Mouse (Mus musculus) megakaryocyte-erythroid progenitor cell, adult 5-6 weeks (primary cell): ENCODE measurements around the gene Akr1c14. TPM values are rescaled to one million over a fixed set of nuclear protein-coding genes. Genes with fewer than 3 reads are reported as not detected.
A peak's percentile ranks its signal among the peaks of the same experiment; 100 is the strongest.
"Not testable (repeated sequence)": the region's sequence is repeated elsewhere in the genome, so short reads cannot be mapped to it uniquely, and the experiment has no call there.

Experiments
- ATAC-seq: replicated peaks from 2 replicates; pipeline ENCODE4 v1.8.0; 2016; ENCODE audit warnings: mild to moderate bottlenecking, inconsistent platforms; ENCODE audit not compliant: severe bottlenecking, poor library complexity, low FRiP score, low TSS enrichment
- total RNA-seq, 2 experiments: library from RNA; stranded (forward) in 1 of 2; stranded (reverse) in 1 of 2; fragments of 200-1000, 215-1000 nt in 1 of 2; fragments of >200 nt in 1 of 2; fragmentation: Nextera tagmentation in 1 of 2; gene quantifications; 2 replicates each; pipeline ENCODE4 v1.2.3; 2014 to 2017

The Akr1c14 gene
- total RNA-seq, 2 experiments from 2014 or later: not detected

DNA sequence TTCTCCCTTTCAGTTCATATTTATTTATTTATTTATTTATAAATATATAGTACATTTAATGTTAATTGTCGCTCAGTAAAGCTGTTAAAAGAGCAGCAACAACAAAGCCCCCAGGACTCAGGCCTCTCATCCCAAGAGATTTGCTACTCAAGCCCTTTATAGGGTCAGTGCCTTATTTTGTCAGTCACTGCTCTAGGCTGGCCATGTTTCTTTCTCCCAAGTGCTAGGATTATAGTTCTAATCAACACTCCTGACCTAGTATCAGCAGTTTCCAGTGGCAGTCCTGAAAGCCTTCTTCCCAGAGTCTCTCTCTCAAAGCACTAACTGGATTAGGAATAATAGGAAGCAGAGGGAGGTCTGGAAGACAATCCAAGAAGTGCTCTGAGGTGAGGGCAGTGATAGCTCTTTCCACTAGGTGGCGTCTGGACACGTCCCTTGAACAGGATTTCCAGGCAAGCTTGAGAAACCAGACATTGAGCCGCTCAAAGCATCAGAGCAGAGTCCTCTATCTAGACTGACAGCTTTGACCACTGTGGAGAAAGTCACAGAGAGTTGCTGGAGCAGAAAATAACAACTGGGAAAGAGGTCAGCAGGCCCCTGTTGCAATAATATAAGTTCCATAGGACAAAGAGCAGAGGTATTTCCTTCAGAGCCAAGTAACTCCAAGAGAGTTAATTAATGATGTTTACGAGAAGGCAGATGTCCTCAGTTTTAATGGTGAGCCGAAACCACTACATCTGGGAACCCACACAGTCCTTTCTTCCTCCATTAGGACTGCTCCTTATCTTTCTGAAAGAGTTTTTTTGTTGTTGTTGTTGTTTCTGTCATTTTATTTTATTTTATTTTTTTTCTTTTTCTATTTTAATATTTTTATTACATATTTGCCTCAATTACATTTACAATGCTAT, 61.7 kb downstream of the Akr1c14 start:
- peak; percentile 97 for ATAC-seq

DNA sequence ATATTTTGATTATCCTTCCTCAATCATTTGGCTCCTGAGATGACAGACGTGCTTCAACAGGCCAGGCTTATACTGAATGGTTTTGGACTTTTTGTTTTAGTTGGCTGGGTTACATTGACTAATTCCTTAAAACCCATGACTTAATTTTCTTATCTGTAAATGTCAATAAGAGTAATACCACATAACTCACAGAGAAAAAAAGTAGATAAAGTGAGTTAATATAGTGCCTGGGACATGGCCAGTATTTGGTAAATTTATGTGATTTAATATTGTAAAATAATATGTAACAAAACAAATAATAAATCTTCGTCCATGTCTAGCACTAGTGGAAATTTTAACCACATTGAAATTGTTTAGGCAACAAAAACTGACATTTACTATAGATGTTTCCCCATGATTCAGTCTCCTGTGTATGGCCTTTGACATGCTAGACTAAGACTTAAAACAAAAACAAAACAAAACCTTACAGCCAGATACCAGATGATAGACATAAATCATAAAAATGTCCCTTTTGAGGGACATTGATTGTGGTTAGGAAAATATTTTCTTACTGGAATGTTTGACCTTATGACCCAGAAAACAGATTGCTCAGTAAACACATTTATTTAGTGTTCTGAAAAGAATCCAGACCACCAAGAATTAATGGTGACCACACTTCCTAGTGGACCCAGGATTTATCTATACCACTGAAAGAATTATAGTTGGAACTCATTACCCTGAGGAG, 70.5 kb downstream of the Akr1c14 start:
- no peak for ATAC-seq

GRCm38 (mm10) chr13:4123146-4123545, 74.3 kb downstream of the Akr1c14 start:
- no peak for ATAC-seq

DNA sequence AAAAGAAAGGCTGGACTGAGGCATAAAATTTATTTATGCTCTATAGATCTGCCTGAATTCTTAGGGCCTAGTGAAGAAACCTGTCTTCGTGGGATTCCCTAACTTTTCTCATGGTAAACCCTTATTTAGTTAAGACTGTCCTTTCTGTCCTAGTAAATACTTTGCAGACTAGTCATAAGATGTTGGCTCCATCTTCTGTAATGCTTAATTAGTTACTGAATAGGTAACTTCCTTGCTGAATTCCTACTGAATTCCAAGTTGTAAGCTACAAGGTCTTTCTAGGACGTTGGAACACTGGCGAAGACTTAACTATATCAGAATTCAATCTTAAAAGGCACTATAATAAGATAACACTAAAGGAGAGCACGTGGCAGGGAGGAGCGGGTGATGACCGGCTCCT, 75.7 kb downstream of the Akr1c14 start:
- ATAC-seq: not testable (repeated sequence)

- not testable (repeated sequence) for ATAC-seq
Measured at GRCm38 (mm10) chr13:4125846-4126245, 77.0 kb downstream of the Akr1c14 start.

DNA sequence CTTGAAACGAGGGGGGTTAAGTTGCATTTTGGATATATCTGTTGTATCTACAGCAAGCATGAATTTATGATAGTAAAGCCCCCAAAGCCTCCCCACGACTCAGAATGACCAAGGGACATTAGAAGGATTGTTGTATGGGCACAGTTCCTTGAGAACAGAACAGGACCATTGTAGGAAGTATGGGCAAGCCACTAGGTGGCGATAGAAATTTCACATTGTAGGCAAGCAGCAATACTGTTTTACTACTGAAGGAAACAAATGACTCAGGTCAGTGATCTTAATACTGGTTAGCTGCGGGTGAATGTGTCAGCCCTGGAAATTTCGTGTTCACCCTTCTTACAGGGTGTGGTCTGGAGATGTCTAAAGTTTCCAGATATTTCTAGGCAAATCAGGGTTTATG, 80.3 kb downstream of the Akr1c14 start:
- ATAC-seq: peak; percentile 90

DNA sequence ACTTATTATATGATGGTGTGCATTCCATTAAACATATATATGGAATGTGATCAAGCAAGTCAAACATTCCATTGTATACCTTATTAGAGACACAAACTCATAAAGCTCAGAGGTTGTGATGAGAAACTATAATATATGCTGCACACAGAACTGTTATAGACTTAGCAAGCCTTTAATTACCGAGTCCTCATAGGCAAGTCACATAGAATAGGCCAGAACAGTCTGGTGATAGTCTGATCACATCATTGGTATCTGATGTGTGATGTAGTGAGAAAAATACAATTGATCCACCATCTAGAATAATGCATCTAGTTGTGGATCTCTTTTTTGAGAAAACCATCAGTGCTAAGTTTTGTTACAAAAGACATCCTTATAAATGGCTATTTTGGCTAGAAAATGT, 82.5 kb downstream of the Akr1c14 start:
- ATAC-seq: no peak

DNA sequence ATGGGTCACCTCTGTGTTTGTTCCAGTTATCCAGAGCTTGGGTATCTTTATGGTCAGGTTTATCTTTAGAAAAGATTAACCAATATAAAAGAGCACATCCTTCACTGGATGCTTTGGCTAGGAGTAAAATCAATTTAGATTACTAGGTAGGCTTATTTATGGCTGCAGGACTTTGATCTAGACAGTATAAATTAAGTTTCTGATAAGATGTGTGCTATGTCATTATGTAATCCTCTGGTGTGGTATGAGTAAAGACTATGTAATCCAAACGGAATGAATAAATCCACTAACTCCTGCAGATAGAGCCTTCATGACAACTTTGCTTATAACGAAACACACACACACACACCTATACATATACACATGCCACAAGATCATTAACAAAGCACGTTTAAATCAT, 82.9 kb downstream of the Akr1c14 start:
- ATAC-seq: no peak

- ATAC-seq: no peak
Measured at GRCm38 (mm10) chr13:4133070-4133469, 84.3 kb downstream of the Akr1c14 start.

Other genes with a start within 250 kb of the Akr1c14 start
- not detected in 2 replicates for gene Calml3, start 244.7 kb upstream of the Akr1c14 start, total RNA-seq (2014; fragmentation: Nextera tagmentation)
- gene Calml3, start 244.7 kb upstream of the Akr1c14 start, total RNA-seq (2017): not detected in 2 replicates
- gene Calm4, start 211.3 kb upstream of the Akr1c14 start, total RNA-seq (2014; fragmentation: Nextera tagmentation): not detected in 2 replicates
- gene Calm4, start 211.3 kb upstream of the Akr1c14 start, total RNA-seq (2017): not detected in 2 replicates
- gene Calm5, start 194.8 kb upstream of the Akr1c14 start, total RNA-seq (2014; fragmentation: Nextera tagmentation): not detected in 2 replicates
- not detected in 2 replicates for gene Calm5, start 194.8 kb upstream of the Akr1c14 start, total RNA-seq (2017)
- 112 and 118 TPM in 2 replicates for gene Net1, start 130.8 kb upstream of the Akr1c14 start, total RNA-seq (2014; fragmentation: Nextera tagmentation)
- 315 and 336 TPM in 2 replicates for gene Net1, start 130.8 kb upstream of the Akr1c14 start, total RNA-seq (2017)
- 0.52 TPM in 1 of 2 replicates, not detected in the other for gene Tubal3, start 130.7 kb upstream of the Akr1c14 start, total RNA-seq (2014; fragmentation: Nextera tagmentation)
- not detected in 2 replicates for gene Tubal3, start 130.7 kb upstream of the Akr1c14 start, total RNA-seq (2017)
- gene Ucn3, start 103.7 kb upstream of the Akr1c14 start, total RNA-seq (2014; fragmentation: Nextera tagmentation): not detected in 2 replicates
- not detected in 2 replicates for gene Ucn3, start 103.7 kb upstream of the Akr1c14 start, total RNA-seq (2017)
- gene Akr1c18, start 101.6 kb downstream of the Akr1c14 start, total RNA-seq (2014; fragmentation: Nextera tagmentation): not detected in 2 replicates
- gene Akr1c18, start 101.6 kb downstream of the Akr1c14 start, total RNA-seq (2017): not detected in 2 replicates
- 8.3 and 13.6 TPM in 2 replicates for gene Akr1c13, start 142.1 kb downstream of the Akr1c14 start, total RNA-seq (2014; fragmentation: Nextera tagmentation)
- 21.0 and 47.9 TPM in 2 replicates for gene Akr1c13, start 142.1 kb downstream of the Akr1c14 start, total RNA-seq (2017)
- gene Akr1c19, start 179.7 kb downstream of the Akr1c14 start, total RNA-seq (2014; fragmentation: Nextera tagmentation): not detected in 2 replicates
- not detected in 2 replicates for gene Akr1c19, start 179.7 kb downstream of the Akr1c14 start, total RNA-seq (2017)
- 0.59 TPM in 1 of 2 replicates, not detected in the other for gene Akr1c12, start 230.4 kb downstream of the Akr1c14 start, total RNA-seq (2014; fragmentation: Nextera tagmentation)
- gene Akr1c12, start 230.4 kb downstream of the Akr1c14 start, total RNA-seq (2017): 0.76 TPM in 1 of 2 replicates, not detected in the other